Mouse (Mus musculus) cerebral cortex, adult 2 months (tissue): ENCODE data around the gene Pcsk4.

Source experiments
- WGBS: fragments of 180-500 bp; shearing (Covaris S2); methylation state at CpG from one replicate; pipeline ENCODE4 v1.1.7; 2018; 5-methylcytosine and 5-hydroxymethylcytosine counted together

The Pcsk4 gene

GRCm38 (mm10) chr10:80348244-80348781 lies 19.0 kb upstream of the Pcsk4 start, which contains the start of gene Adamtsl5:
TSS of gene Adamtsl5 (minus strand) at chr10:80348412.
- 1% methylated on average over 42 of the region's 42 CpGs for WGBS

- 7% methylated on average over 17 of the region's 17 CpGs for WGBS
Measured at GRCm38 (mm10) chr10:80347514-80347967, 18.2 kb upstream of the Pcsk4 start.

- 83% methylated on average over 6 of the region's 6 CpGs for WGBS
Measured at GRCm38 (mm10) chr10:80345929-80346328, 16.6 kb upstream of the Pcsk4 start.

- 11% methylated on average over 16 of the region's 16 CpGs for WGBS
Measured at GRCm38 (mm10) chr10:80345122-80345521, 15.8 kb upstream of the Pcsk4 start.

- WGBS, result 40% methylated on average over 9 of the region's 9 CpGs
Measured at GRCm38 (mm10) chr10:80344131-80344661, 14.9 kb upstream of the Pcsk4 start.

- 39% methylated on average over 13 of the region's 13 CpGs for WGBS
Measured at GRCm38 (mm10) chr10:80343425-80343895, 14.2 kb upstream of the Pcsk4 start.

GRCm38 (mm10) chr10:80342749-80343424 lies 13.6 kb upstream of the Pcsk4 start:
- WGBS, result 1% methylated on average over 31 of the region's 33 CpGs

- WGBS, result 5% methylated on average over 26 of the region's 26 CpGs
Measured at GRCm38 (mm10) chr10:80342305-80342748, 13.0 kb upstream of the Pcsk4 start.

- WGBS, result 8% methylated on average over 47 of the region's 47 CpGs
Measured at GRCm38 (mm10) chr10:80341491-80342304, 12.4 kb upstream of the Pcsk4 start.

GRCm38 (mm10) chr10:80341026-80341425 lies 11.7 kb upstream of the Pcsk4 start:
- WGBS, result 26% methylated on average over 21 of the region's 21 CpGs

GRCm38 (mm10) chr10:80339941-80340750 lies 10.8 kb upstream of the Pcsk4 start:
- 21% methylated on average over 19 of the region's 19 CpGs for WGBS

GRCm38 (mm10) chr10:80336263-80336662 lies 7.0 kb upstream of the Pcsk4 start:
- WGBS, result 94% methylated on average over 12 of the region's 12 CpGs

GRCm38 (mm10) chr10:80332525-80332989 lies 3.3 kb upstream of the Pcsk4 start:
- 86% methylated on average over 5 of the region's 5 CpGs for WGBS

- WGBS, result 83% methylated on average over 10 of the region's 10 CpGs
Measured at GRCm38 (mm10) chr10:80331636-80332524, 2.6 kb upstream of the Pcsk4 start.

- WGBS, result 73% methylated on average over 2 of the region's 2 CpGs
Measured at GRCm38 (mm10) chr10:80330888-80331287, 1.6 kb upstream of the Pcsk4 start.

- 2% methylated on average over 41 of the region's 41 CpGs for WGBS
Measured at GRCm38 (mm10) chr10:80330084-80330483, 786 bp upstream of the Pcsk4 start.

GRCm38 (mm10) chr10:80325045-80325444 lies 4.3 kb downstream of the Pcsk4 start:
- 86% methylated on average over 21 of the region's 21 CpGs for WGBS

GRCm38 (mm10) chr10:80324120-80325037 lies 4.9 kb downstream of the Pcsk4 start:
- 83% methylated on average over 17 of the region's 17 CpGs for WGBS
